Mouse (Mus musculus): Measurements from ENCODE around the gene Ccdc60.

The Ccdc60 gene

GRCm38 (mm10) chr5:116271511-116272227, 17.1 kb downstream of the Ccdc60 start:
- peak; percentile 77 for DNase-seq (ENCODE audit: low spot score)

DNA sequence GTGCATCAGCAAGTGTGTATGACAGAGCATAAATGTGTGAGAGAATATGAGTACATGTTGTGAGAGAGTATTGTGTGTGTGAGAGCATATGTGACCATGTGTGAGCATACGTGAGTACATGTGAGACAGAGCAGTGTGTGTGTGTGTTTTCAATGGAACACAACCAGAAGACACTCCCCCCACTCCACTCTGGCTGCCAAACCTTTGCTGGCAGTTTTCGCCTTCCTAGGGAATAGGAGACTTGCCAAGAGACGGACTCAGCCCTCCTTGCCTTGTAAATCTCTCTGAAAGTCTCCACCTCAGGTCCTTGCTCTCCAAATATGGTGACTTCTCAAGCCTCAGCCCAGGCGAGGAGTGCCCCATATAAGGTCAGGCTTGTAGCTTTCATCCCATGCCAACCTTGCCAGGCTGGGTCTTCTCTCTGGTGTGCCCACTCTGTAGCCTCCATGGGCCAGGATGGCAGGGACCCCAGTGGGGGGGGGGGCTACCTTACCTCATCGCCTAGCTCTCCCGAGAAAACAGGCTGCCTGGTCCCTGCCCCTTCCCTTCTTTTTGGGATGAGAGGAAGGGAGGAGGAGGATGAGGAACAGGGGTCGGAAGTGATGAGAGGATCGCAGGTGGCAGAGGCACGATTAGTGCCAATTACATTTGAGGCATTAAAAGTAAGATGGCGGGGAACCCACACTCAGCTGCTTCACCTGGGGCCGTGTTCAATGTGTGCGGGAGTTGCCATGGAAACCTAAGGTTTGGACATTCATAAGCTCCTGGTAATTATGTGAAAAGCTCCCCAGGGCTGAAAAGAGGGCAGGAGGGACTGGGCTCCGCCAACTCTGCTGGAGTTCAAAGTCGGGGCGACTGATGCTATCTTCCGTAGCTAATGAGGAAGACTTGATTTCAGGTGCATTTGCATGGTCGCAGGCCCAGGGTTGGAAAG, 19.3 kb downstream of the Ccdc60 start:
- DNase-seq (ENCODE audit: low spot score) = peak; percentile 22

GRCm38 (mm10) chr5:116262689-116263088, 26.1 kb downstream of the Ccdc60 start:
- DNase-seq (ENCODE audit: low spot score) = no peak

GRCm38 (mm10) chr5:116261944-116262343, 26.8 kb downstream of the Ccdc60 start:
- DNase-seq (ENCODE audit: low spot score) = no peak

GRCm38 (mm10) chr5:116260356-116260755, 28.4 kb downstream of the Ccdc60 start:
- no peak for DNase-seq (ENCODE audit: low spot score)

DNA sequence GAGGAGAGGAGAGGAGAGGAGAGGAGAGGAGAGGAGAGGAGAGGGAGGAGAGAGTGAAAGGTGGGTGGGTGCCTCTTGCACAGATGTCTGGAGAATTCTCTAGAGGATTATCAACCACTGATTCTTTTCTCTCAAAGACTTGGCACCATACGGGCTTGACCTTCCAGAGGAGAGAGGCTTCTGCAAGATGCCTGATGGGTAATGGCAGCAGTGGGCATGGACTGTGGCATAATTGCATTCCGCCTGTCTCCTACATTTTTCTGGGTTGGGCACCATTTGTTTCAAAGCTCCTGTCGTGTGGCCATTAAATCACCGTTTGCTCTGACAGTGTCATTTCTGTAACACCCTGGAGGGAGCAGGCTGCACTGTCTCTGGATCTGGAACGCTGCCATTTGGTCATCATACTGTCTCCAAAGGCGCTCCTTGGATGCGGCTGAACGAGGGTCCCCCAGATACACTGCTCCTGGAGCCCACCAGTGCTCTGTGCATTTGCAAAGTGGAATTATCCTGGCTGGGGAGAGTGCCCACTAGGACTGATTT, 30.4 kb downstream of the Ccdc60 start:
- DNase-seq (ENCODE audit: low spot score) = peak; percentile 69

DNA sequence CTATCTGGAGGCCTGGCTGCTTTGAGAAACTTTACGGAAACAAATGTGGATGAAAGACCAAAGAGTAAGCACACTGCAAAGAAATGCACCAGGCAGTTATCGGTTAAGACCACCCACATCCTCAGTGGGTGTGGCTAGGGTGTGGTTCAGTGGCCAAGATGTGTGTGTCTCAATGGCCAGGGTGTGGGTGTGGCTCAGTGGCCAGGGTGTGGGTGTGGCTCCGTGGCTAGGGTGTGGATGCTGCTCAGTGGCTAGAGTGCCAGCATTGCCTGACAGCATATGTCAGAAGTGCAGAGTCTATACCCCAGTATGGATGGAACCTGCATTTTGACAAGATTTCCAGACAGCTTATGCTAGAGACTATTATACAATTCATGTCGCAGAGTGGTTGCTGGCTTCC, 34.9 kb downstream of the Ccdc60 start:
- DNase-seq (ENCODE audit: low spot score) = no peak

GRCm38 (mm10) chr5:116252186-116252585, 36.6 kb downstream of the Ccdc60 start:
- DNase-seq (ENCODE audit: low spot score) = no peak

DNA sequence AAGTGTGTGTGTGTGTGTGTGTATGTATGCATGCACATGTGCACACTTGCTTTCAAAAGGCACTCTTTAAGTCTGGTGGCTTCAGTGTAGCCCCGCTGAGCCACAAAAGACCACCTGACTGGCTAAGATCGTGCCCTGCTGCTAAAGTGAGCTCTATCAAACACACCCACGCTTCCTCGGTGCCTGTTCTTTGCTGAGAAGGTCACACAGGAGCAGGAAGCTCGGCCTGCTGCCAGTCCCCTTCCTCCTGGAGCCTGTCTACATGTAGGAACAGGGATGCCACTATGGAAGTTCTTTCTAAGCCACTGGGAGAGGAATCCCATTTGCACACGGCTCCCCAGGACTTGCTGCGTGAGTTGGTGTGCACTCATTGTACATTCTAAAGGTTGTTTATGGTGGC, 42.1 kb downstream of the Ccdc60 start:
- no peak for DNase-seq (ENCODE audit: low spot score)

DNA sequence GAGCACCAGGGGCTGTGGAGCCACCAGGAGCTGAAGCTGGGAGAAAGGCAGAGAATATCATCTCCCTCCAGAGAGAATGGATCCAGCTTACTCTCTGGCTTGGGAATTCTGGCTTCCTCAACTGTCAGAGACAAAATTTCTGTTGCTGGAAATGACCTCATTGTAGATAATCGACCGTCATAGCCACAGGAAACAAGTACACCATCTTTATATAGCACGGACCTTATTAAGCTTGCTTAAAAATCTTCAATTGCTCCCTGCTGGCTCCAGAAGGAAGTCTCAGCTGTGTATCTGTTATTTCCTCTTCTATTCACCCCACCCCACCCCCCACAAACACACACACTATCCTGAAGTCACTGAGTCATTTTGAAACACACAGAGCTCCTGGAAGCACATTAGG, 44.3 kb downstream of the Ccdc60 start:
- no peak for DNase-seq (ENCODE audit: low spot score)

DNA sequence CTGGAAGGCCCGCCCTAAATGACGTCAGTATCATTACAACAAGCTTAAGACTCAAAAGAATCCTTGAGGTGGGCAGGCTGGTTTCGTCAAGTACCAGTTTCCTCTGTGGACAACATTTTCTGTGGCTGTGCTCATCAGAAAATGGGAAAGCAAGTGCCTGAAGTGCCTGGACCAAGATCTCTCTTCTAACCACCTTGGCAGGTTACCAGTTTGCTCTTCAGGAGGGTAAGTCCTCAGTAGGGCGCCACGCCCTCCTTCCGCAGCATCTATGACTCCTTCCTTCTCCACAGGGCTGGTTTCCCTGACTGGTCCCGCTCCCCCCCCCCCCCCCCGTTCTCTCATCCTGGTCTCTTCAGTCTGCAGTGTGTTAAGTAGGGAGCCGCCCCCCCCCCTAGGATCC, 45.2 kb downstream of the Ccdc60 start:
- DNase-seq (ENCODE audit: low spot score) = no peak

DNA sequence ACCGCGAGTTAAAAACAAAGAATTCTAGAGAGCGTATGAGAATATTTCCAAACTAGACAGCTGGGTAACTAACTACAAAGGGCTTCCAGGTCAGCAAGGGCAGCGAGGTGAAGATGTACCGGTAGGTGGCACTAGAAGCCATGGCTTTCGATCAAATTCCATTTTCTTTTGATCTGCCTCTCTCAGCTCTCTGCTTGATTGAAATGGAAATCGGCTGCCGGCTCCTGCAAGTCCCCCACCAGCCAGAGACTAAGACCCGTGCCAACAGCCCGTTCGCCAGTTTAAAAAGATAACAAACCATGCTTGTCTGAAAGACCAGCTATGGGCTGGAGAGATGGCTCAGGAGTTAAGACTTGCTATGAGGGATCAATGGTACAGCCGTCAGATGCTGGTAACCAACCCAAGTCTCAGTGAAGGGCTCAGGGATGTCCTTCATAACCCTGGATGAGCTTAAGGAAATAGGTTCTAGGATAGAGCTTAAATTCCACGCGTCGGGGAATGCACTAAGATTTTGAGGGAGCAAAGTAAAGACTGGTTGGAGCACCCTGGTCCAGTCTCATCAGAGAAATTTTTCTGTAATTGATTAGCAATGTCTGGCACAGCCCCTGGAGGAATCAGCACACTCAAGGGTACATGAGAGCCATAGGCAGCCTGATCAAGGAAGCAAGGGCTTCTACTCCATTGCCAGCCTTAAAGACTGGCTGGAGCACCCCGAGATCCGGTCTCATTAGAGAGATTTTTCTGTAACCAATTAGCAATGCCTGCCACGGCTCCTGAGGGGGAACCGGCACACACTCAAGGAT, 56.7 kb downstream of the Ccdc60 start:
- DNase-seq (ENCODE audit: low spot score) = peak; percentile 85

DNA sequence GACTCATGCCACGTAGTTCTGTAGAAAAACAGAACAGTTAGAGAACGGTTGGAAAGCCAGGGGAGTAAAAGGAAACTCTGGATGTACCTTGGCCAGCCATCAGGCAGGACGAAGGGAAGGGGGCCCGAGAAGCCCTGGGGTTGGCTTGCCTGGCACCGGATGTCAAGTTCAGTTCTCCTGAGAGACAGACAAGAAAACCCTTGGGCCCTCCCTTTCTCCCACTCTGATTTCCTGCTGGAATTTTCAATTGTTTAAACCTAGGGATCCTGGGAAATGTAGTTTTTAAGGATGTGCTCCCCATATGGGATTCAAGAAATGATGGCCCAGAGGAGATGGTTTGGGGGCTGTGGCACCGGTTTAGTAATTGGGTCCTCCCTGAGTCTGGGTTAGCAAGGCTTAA, 60.4 kb downstream of the Ccdc60 start:
- DNase-seq (ENCODE audit: low spot score) = no peak

GRCm38 (mm10) chr5:116224023-116224422, 64.8 kb downstream of the Ccdc60 start:
- no peak for DNase-seq (ENCODE audit: low spot score)

DNA sequence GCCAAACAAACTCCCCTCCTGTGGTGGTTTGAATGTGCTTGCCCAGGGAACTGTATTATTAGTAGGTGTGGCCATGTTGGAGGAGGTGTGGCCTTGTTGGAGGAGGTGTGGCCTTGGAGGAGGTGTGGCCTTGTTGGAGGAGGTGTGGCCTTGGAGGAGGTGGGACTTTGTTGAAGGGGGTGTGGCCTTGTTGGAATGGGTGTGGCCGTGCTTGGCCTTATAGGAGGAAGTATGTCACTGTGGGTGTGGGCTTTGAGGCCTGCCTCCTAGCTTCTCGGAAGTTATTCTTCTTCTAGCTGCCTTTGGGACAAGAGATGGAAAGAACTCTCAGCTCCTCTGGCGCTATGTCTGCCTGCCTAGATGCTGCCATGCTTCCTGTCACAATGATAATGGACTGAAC, 66.9 kb downstream of the Ccdc60 start:
- no peak for DNase-seq (ENCODE audit: low spot score)

- no peak for DNase-seq (ENCODE audit: low spot score)
These were observed 69.5 kb downstream of the Ccdc60 start for GRCm38 (mm10) chr5:116219288-116219687.

GRCm38 (mm10) chr5:116212706-116213105, 76.1 kb downstream of the Ccdc60 start:
- no peak for DNase-seq (ENCODE audit: low spot score)

- no peak for DNase-seq (ENCODE audit: low spot score)
These were observed 79.2 kb downstream of the Ccdc60 start for GRCm38 (mm10) chr5:116209378-116210091.

GRCm38 (mm10) chr5:116208741-116209368, 79.9 kb downstream of the Ccdc60 start:
- peak; percentile 63 for DNase-seq (ENCODE audit: low spot score)

DNA sequence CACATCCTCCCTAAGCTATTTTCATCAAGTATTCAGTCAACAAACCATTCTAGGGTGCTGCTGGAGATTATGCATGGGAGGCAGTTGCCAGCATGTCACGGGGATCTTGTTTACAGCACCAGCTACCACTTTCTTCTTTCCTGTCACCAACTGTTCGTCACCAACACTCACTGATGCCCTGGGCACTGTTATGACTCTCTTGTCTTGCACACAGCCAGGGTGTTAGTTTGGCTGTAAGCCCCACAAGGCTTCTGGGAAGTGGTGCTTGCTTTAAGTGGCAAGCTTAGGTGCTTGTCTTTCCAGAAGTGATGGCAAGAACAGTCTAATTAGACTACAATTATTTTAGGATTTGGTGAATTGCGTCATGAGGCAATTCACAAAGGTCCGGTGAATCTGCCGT, 86.1 kb downstream of the Ccdc60 start:
- no peak for DNase-seq (ENCODE audit: low spot score)

DNA sequence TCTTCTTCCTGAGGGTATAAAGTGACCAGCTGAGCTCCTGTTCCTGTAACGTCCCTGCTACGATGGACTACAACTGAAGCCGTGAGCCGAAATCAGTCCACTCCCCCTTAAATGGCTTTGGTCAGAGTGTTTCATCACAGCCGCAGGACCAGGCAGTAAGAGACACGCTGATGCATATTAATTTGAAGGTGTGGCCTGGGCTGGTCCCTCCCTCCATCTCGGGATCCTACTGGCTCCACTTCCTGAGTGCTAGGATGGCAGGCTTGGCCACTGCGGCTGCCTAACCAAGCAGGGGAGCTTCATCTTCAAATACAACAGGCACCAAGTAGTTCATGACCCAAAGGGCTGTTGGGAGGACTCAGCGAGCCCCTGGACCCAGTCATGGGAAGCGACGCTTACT, 94.3 kb downstream of the Ccdc60 start:
- no peak for DNase-seq (ENCODE audit: low spot score)
